Mouse (Mus musculus) v-Abl transformed pro-B cells (cell line): ENCODE measurements around the gene a.
"Not testable (repeated sequence)": the region's sequence is repeated elsewhere in the genome, so short reads cannot be mapped to it uniquely, and the experiment has no call there.

Source experiments
- in situ Hi-C, 2 experiments: fragments of 400-800 bp; cut with MboI; formaldehyde crosslinking; loops; one replicate each; pipeline ENCODE4 v1.15.1; 2025; ENCODE audit not compliant: unreplicated experiment in 2 of 2

The a gene

GRCm38 (mm10) chr2:154915922-154916541, 124.8 kb downstream of the a start:
- in situ Hi-C loops, result no loop called here

DNA sequence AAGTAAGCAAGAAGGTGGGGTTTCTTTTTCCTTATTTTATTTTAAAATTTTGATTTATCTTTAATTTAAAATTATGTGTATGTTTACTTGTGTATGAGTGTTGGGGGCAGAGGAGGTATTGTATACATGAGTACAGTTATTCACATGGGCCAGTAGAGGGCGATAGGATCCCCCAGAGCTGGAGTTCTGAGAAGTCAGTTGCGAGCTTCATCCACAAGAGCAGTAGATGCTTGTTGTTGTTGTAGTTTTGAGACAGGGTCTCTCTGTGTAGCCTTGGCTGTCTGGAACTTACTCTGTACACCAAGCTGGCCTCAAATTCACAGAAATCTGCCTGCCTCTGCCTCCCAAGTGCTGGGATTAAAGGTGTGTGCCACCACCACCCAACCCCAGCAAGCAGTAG, 125.3 kb downstream of the a start:
- in situ Hi-C loops, result no loop called here

DNA sequence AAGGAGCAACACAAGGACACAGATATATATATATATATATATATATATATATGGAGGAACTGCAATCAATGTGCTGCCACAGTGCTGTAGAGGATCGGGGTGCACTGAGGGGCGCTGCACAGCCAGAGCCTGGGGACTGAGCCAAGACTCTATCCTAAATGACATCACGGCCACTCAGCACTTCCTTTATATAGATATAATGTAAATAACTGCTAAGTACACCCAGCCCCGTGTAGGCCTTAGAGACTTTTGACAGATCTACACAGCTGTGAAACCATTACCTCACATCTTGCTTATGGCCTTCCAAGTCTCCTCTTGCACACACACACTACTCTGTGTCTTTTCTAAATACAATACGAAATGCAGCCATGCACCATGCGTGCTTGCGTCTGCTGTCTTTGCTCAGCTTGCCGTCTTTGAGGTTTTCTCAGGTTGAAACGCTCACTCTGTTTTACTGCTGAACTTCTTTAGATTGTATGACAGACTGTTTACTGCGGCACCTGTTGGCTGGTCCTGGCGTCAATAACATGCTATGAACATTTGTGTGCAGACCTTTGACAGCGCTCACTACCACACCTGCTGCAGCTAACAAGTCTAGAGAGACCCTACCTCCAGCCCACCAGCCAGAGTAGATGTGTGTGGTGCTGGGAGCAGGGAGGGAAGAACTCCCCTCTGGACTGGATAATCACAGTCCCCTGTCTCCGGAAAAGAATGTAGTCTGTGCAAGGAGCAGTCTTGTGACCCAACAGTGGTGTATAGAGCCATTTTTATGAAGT, 126.9 kb downstream of the a start:
- in situ Hi-C loops, result no loop called here

DNA sequence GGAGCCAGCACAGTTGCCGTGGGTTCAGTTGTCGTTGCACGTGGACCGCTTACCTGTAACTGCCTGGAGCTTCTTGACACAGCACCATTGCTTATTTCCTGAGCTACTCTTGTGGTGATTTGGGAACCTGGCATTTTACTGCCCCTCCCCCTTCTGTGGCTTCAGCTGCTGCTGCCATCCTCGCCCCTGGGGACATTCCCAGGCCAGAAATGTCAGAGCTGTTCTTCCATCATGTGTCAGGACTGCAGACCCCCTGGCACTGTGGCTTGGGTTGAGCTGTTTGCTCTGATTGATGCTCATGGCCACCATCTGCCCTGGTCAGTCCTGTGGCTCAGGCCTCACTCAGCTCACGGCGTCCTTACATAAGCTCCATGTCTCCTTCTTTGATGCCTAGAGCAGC, 129.7 kb downstream of the a start:
- in situ Hi-C loops, result no loop called here

DNA sequence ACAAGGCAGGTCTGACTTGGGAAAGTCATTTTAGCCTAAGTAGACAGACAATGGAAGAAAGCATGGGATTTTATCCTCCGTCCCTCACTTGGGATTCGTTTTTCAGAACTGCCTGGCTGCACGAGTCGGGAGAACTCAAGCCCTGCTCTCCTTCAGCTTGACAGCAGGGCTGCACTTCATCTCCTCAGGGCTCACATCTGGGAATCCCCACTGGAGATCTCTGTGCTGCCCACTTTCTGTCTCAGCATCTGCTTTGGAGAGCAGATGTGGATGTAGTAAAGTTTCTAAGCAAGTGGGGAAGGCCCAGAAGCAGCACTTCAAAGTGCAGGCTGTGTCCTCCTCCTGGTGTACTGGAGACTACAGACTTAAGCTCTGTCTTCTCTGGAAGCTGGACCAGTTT, 130.9 kb downstream of the a start:
- in situ Hi-C loops, result not testable (repeated sequence)

DNA sequence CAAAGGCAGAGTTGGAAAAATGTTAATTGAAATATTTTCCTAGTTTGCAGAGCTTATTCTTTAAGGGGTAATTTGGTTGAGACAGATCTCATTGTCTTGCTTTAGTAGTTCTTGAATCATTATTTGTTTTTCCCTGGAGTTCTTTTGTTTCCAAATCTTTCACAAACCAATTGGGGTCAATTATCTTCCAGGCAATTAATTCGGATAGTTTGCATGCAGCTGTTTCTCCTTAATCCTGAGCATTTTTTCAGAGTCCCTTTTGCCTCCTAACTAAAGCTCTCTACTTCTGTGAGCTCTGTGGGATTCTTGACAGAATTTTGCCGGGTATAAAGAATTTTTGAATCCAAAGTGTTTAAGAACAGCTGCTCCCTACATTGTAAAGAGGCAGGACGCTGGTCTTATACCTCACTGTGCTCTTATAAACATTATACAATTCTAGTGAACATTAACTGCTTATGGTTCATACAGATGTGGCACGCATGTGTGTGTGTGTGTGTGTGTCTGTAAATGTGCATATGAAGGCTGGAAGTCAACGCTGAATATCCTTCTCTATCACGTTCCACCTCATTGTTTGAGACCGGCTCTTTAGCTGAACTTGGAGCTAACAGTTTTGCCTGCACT, 134.3 kb downstream of the a start:
- in situ Hi-C loops, result loop anchor here (25.0 kb wide), 2 partner anchors 513 to 713 kb away; partner anchors contain the start of genes Bpifb5 (in 1 of the 2) and Snta1 (in 1 of the 2)

DNA sequence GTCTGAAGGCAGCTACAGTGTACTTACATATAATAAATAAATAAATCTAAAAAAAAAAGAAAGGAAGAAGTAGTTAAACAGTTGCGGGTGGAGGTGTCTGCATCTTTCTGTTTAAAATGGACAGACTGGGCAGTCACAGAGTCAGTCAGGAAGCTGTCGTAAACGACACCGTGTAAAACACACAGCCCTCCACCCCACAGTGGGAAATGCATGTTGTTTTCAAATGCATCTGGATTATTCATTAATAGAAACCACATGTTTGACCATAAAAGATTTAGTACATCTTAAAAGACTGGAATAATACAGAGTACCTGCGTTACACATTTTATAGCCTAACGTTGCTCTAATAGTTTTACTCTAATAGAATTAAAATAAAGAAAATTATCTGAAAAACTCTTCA, 135.6 kb downstream of the a start:
- in situ Hi-C loops, result loop anchor here (25.0 kb wide), 2 partner anchors 515 to 715 kb away; partner anchors contain the start of genes Bpifb5 (in 1 of the 2) and Snta1 (in 1 of the 2)

DNA sequence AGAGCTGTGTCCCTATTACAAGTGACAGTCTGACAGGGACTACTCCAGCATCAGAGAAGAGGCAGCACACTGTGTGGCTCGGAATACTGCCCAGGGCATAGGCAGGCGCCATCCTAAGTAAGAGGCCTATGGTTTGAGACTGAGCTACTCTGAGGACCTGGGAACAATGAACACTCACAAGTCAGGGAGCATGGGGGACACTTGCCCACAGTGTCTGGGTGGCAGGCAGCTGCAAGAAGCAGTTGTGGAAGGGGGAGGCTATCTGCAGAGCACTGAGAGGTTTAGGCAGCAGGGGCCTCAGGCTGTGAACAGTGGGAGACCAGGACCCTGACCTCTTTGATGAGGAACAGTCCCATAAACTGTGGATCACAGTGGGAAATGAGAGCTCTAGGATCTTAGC, 137.1 kb downstream of the a start:
- in situ Hi-C loops, result loop anchor here (25.0 kb wide), 2 partner anchors 516 to 716 kb away; partner anchors contain the start of genes Bpifb5 (in 1 of the 2) and Snta1 (in 1 of the 2)

DNA sequence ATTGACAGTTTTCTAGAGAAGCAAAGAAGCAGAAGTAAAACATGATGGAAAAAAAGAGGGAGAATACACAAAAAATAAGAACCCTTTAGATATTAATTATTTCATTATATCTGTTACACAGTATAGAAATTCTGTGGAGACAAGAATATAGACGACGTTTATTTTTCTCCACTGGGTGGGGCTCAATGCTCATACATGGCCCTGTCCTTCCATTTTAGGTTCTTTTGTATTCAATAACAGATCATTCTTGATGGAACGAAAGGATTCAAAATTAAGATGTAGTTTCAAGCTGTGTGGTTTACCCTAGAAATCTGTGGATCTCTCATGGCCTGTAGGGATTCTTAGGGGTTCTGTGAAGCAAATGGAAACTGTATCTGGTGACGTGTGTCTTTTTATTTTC, 142.7 kb downstream of the a start:
- in situ Hi-C loops, result loop anchor here (25.0 kb wide), 2 partner anchors 522 to 722 kb away; partner anchors contain the start of genes Bpifb5 (in 1 of the 2) and Snta1 (in 1 of the 2)

GRCm38 (mm10) chr2:154936106-154936505, 144.9 kb downstream of the a start:
- in situ Hi-C loops, result loop anchor here (25.0 kb wide), 2 partner anchors 524 to 724 kb away; partner anchors contain the start of genes Bpifb5 (in 1 of the 2) and Snta1 (in 1 of the 2)

DNA sequence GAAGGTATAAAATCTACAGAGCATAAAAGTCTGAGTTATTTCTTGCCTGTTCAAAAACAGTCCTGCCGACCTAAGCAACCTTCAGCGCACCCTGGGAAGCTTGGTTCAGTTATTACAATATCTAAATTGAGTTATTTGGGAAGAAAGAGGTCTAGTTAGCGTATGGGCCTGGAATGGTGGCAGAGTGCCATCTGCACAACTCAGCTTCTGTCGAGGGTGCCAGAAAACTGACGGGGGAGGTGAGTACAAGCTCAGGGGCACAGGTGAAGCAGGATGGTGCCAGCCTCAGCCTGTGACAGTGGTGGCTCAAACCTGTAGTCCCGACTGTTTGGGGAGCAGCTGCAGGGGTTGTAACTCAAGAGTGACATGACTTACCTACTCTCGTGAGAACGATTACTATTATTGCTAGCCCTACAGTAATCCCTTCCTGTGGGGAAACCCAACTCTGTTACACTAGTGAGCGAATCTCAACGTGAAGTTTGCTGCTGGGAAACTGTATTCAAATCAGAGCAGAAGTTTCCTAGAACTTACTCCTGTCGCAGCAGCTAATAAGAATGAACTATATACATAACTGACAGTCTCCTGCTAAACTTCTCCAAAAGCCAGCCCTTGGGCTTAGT, 145.4 kb downstream of the a start:
- in situ Hi-C loops, result loop anchor here (25.0 kb wide), 2 partner anchors 524 to 724 kb away; partner anchors contain the start of genes Bpifb5 (in 1 of the 2) and Snta1 (in 1 of the 2)

DNA sequence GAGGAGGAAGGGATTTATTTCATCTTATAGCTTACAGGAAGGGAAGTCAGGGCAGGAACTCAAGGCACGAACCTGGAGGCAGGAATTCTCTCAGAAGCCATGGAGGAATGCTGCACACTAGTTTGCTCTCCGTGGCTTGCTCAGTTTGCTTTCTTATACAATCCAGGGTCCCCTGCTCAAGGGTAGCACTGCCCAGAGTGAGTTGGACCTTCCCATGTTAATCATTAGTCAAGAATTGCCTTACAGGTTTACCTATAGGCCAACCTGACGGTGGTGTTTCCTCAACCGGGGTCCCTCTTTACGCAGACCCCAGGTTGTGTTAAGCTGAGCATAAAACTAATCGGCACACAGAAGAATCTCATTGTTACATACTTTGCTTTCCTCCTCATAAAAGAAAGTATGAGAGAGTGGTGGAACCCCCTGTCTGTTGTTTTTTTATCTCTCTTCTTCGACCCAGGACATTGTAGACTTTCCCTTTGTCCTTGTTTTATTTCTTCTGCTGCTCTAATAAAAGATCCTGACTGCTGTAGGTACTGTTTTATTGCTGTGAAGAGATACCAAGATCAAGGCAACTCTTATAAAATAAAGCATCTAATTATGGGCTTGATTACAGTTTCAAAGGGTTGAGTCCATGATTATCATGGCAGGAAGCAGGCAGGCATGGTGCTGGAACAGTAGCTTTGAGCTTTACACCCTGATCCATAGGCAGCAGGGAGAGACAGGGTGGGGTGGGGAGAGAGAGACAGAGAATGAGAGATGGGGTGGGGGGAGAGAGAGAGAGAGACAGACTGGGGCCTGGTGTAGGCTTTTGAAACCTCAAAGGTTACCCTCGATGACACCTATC, 146.6 kb downstream of the a start:
- in situ Hi-C loops, result loop anchor here (25.0 kb wide), 2 partner anchors 525 to 725 kb away; partner anchors contain the start of genes Bpifb5 (in 1 of the 2) and Snta1 (in 1 of the 2)

DNA sequence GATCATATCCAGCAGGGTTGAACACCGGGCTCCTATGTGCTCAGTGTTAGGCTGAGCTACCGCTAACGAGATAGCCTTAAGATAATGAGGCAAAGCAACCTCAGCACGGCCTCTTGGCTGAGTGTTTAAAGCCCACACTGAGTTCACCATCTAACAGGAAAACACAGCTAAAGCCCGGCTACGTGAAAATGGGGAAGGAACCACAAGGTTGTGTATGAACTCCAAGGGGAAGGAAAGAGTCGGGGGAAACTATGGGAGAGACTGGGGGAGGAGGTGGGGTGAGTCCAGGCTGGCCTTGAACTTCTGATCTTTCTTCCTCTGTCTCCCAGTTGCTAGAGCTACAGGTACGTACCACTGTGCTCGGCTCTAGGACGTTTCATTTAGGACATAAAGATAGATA, 150.8 kb downstream of the a start:
- in situ Hi-C loops, result loop anchor here (5.0 to 25.0 kb wide), 5 partner anchors 235 to 730 kb away; partner anchors contain the start of genes Bpifb5 (in 1 of the 2) and Snta1 (in 1 of the 2)

DNA sequence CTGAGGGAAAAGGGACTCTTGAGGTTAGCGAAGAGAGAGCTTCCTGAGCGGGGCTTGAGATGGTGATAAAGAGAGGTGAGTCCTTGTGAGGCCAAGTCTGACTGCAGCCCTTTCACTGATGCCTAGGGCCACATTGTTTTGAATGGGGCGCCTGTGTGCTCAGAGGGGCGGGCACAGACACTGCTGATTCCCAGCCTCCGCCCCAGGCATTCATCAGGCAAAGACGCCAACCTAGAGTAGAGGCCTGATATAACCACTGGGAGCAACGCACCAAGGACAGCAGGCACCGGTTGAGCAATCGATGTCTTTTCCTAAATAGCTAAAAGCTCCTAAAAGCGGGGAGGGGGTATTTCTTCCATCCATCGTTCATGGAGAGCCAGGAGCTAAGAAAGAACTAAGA, 151.3 kb downstream of the a start:
- in situ Hi-C loops, result loop anchor here (5.0 to 25.0 kb wide), 5 partner anchors 235 to 730 kb away; partner anchors contain the start of genes Bpifb5 (in 1 of the 2) and Snta1 (in 1 of the 2)

- in situ Hi-C loops, result loop anchor here (5.0 to 25.0 kb wide), 5 partner anchors 236 to 731 kb away; partner anchors contain the start of genes Bpifb5 (in 1 of the 2) and Snta1 (in 1 of the 2)
Observed at GRCm38 (mm10) chr2:154943101-154943500, 151.9 kb downstream of the a start.

DNA sequence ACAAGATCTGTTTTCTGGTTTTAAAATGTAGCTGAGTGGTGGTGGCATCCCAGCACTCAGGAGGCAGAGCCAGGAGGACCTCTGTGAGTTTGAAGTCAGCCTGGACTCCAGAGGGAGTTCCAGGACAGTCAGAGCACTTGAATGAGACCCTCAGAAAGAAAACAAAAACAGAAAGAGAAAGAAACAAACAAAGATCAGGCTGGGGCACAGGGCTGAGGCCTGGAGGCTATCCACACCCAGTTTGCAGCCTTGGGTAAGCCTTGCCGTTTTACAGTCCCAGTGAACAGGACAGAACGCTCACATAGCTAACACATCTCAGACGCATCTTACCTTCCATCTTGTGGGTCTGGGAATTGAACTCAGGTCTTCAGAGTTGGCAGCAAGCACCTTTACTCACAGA, 155.7 kb downstream of the a start:
- in situ Hi-C loops, result loop anchor here (25.0 kb wide), 2 partner anchors 535 to 735 kb away; partner anchors contain the start of genes Bpifb5 (in 1 of the 2) and Snta1 (in 1 of the 2)

DNA sequence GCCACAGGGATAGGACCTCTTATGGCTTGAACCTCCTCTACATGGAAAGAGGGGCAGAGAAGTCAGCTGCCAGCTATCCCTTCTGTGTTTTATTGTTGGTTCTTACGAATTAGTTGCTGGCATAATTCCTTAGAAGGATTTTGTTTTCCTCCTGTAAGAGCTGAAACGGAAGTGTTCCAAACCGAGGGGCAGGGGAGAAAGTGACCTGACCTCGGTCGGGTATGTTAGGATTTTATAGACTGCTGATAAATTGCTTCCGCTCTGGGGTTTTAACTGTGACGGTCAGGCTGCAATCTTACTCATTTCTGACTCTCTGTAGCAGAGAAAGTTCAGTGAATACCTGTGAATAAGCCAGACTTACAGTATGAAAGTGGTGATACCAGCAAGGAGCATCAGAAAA, 158.2 kb downstream of the a start:
- in situ Hi-C loops, result loop anchor here (25.0 kb wide), 2 partner anchors 537 to 737 kb away; partner anchors contain the start of genes Bpifb5 (in 1 of the 2) and Snta1 (in 1 of the 2)

DNA sequence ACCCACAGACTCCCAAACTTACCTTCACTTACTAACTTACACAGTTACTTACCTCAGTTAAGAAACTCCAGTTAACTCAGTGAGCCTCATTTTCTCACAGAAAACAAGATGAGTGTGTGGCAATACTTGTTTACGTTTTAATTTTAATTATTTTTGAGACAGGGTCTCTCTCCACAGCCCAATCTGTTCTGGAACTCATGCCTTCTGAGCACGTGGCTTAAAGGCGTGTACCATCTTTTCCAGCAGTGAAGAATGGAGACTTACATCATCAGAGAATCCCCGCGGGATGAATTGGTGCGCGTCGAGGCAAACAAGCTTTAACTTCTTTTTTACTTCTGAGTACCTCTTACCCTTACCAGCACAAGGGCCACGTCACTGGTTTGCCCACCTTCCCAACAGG, 158.7 kb downstream of the a start:
- in situ Hi-C loops, result loop anchor here (25.0 kb wide), 2 partner anchors 538 to 738 kb away; partner anchors contain the start of genes Bpifb5 (in 1 of the 2) and Snta1 (in 1 of the 2)

DNA sequence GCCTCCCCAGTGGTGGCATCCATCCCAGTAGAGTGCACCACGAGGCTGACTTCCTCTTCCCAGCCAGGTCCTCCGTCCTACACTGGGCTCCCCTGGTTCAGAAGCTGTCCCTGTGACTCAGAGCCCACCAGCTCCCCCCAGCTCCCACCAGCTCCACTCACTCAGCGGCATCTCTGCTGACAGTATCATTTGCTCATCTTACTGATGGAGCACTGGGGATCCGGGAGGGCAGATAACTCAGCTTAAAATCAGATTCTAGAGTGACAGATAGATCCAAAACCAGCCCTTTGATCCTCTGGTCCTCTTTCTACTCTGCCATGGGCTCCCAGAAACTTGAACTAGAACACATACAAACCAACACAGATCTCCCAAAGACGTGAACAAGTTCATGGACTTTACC, 159.4 kb downstream of the a start:
- in situ Hi-C loops, result no loop called here
